ENCODE assay signal across 16 mouse cellular contexts in the genomic region with DNA sequence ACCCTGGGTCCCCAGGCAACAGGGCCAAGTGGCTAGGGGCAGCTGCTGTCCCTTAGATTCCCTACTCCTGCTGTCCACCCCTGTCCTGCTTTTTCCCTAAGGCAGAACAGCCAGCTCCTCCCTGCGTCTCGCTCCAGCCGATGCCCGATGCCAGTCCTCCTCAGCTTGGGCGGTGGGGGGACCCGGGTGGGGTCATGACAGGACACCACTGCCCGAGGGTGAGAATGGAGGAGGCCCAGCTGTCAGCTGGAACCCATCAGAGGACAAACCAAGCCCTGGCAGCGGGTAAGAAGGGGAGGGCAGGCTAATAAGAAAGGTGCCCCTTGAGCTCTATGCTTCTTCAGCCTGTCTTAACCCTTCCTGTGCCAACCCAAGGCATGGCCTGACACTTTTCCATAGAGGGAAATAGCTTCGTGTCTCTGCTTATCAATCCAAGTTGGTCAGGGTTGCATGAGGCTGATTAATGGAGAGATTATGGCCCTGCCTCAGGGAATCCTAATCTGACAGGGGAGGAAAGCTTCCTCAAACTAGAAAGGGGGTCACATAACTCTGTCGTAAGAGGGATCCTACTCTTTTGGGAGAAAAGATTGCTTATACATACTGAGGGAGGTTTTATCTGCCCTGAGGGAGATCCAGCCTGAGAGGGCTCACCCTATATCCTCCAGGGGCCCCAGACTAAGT. TPM values are rescaled to one million over a fixed set of nuclear protein-coding genes. Genes with fewer than 3 reads are reported as not detected.
DNase-seq lines count a peak whose midpoint lies in the region; ATAC-seq and TF ChIP-seq lines count a peak whose summit lies in the region.
"Had no signal": no experiment of that assay in that cellular context is flagged by ENCODE, and none has a peak within 500 bp of the region (broad histone marks: within the 10 kb centered on the region; RNA-seq: fewer than 3 reads in every experiment).

No protein-coding gene starts in this region.

- no peaks in the 10 kb centered on the region for H3K36me3 ChIP-seq in hindbrain, embryonic 13.5 days
- H3K36me3 ChIP-seq in hindbrain, embryonic 12.5 days: no peaks in the 10 kb centered on the region
- H3K36me3 ChIP-seq in lung, embryonic 14.5 days (ENCODE audit: insufficient read depth): no peaks in the 10 kb centered on the region
- no peaks in the 10 kb centered on the region for H3K36me3 ChIP-seq in limb, embryonic 10.5 days
- no peaks in the 10 kb centered on the region for H3K36me3 ChIP-seq in thymus, adult 2 months (ENCODE audit: control insufficient read depth, insufficient read depth, low read length)
- H3K36me3 ChIP-seq: forebrain, embryonic 12.5 days had no signal

- no peak for TF ChIP-seq POLR2A in thymus, adult 2 months (IDR thresholded peaks at IDR 0.05; ENCODE audit: control insufficient read depth, extremely low read depth, insufficient read depth, low read length, poor library complexity)

- H3K9me3 ChIP-seq in hindbrain, embryonic 13.5 days: no peaks in the 10 kb centered on the region
- H3K9me3 ChIP-seq in hindbrain, embryonic 12.5 days (replicated peaks): 0 out of 2 replicates have a peak, but pooled peaks cover 3% of the 10 kb centered on the region
- no peaks in the 10 kb centered on the region for H3K9me3 ChIP-seq in lung, embryonic 14.5 days (ENCODE audit: low read depth, low read length)
- H3K9me3 ChIP-seq in limb, embryonic 10.5 days (replicated peaks): no peaks in the 10 kb centered on the region
- H3K9me3 ChIP-seq: forebrain, embryonic 12.5 days had no signal

- ATAC-seq in hindbrain, embryonic 13.5 days (ENCODE audit: low FRiP score): no peak
- ATAC-seq in hindbrain, embryonic 12.5 days (ENCODE audit: low FRiP score): no peak
- no peak for ATAC-seq in lung, embryonic 14.5 days (ENCODE audit: insufficient read depth)

- no peak overlapping the region for H3K4me2 ChIP-seq in hindbrain, embryonic 13.5 days
- no peak overlapping the region for H3K4me2 ChIP-seq in hindbrain, embryonic 12.5 days (replicated peaks)
- H3K4me2 ChIP-seq in lung, embryonic 14.5 days: no peak overlapping the region
- H3K4me2 ChIP-seq: forebrain, embryonic 12.5 days had no signal

- peak overlapping the region; percentile 39; the same call in 1 of the 2 replicates for H3K9ac ChIP-seq in hindbrain, embryonic 13.5 days
- no peak overlapping the region for H3K9ac ChIP-seq in hindbrain, embryonic 12.5 days
- H3K9ac ChIP-seq in lung, embryonic 14.5 days: no peak overlapping the region
- H3K9ac ChIP-seq: forebrain, embryonic 12.5 days; liver, embryonic 14.5 days had no signal

- WGBS in hindbrain, embryonic 13.5 days: 53% methylated on average over 10 of the region's 10 CpGs
- 67% methylated on average over 10 of the region's 10 CpGs for WGBS in hindbrain, embryonic 12.5 days
- whole genome bisulfite sequencing in lung, embryonic 14.5 days: 38% methylated on average over 10 of the region's 10 CpGs
- WGBS in limb, embryonic 10.5 days: 65% methylated on average over 10 of the region's 10 CpGs
- WGBS in thymus, adult 2 months: 95% methylated on average over 10 of the region's 10 CpGs

- H3K4me1 ChIP-seq in hindbrain, embryonic 13.5 days (replicated peaks): peaks cover 23% of the 10 kb centered on the region
- H3K4me1 ChIP-seq in hindbrain, embryonic 12.5 days: peaks cover 5% of the 10 kb centered on the region; the same call in 1 of the 2 replicates
- H3K4me1 ChIP-seq in lung, embryonic 14.5 days (ENCODE audit: insufficient read depth): peaks cover 13% of the 10 kb centered on the region
- H3K4me1 ChIP-seq in limb, embryonic 10.5 days: peaks cover 64% of the 10 kb centered on the region
- H3K4me1 ChIP-seq in thymus, adult 2 months (replicated peaks; ENCODE audit: control insufficient read depth, insufficient read depth, low read length): no peaks in the 10 kb centered on the region

- no peak for TF ChIP-seq CTCF in lung, embryonic 14.5 days (IDR thresholded peaks at IDR 0.05; ENCODE audit: low read depth)
- TF ChIP-seq CTCF in thymus, adult 2 months (IDR thresholded peaks at IDR 0.05; ENCODE audit: borderline replicate concordance, control insufficient read depth, extremely low read depth, insufficient read depth, low read length, poor library complexity): no peak

- DNase-seq in adrenal gland, postnatal 14 days: peak; percentile 50
- no peak for DNase-seq in adrenal gland, adult 2 months
- DNase-seq in lung, embryonic 14.5 days: peak; percentile 36
- DNase-seq in lung, postnatal 25 days (ENCODE audit: low spot score): no peak
- no peak for DNase-seq in limb, embryonic 10.5 days (ENCODE audit: low spot score)
- DNase-seq in thymus, adult 2 months: no peak
- DNase-seq: thymus, adult 18-20 months had no signal

- H3K4me3 ChIP-seq in hindbrain, embryonic 13.5 days: no peak overlapping the region
- H3K4me3 ChIP-seq in hindbrain, embryonic 12.5 days: no peak overlapping the region
- H3K4me3 ChIP-seq in lung, embryonic 14.5 days (ENCODE audit: low read depth, low read length): no peak overlapping the region
- H3K4me3 ChIP-seq in limb, embryonic 10.5 days: no peak overlapping the region
- H3K4me3 ChIP-seq in thymus, adult 2 months (ENCODE audit: control insufficient read depth, insufficient read depth, low read length): no peak overlapping the region
- H3K4me3 ChIP-seq: forebrain, embryonic 12.5 days; myocyte had no signal

- no peaks in the 10 kb centered on the region for H3K27me3 ChIP-seq in hindbrain, embryonic 13.5 days
- H3K27me3 ChIP-seq in hindbrain, embryonic 12.5 days: no peaks in the 10 kb centered on the region
- no peaks in the 10 kb centered on the region for H3K27me3 ChIP-seq in lung, embryonic 14.5 days (ENCODE audit: insufficient read depth, low read length)
- H3K27me3 ChIP-seq in limb, embryonic 10.5 days (ENCODE audit: low read depth, poor library complexity, severe bottlenecking): peaks cover 11% of the 10 kb centered on the region; the same call in 1 of the 2 replicates
- H3K27me3 ChIP-seq in thymus, adult 2 months (ENCODE audit: control insufficient read depth, insufficient read depth, low read length): no peaks in the 10 kb centered on the region

- H3K27ac ChIP-seq in hindbrain, embryonic 13.5 days: no peak overlapping the region
- no peak overlapping the region for H3K27ac ChIP-seq in hindbrain, embryonic 12.5 days
- H3K27ac ChIP-seq in lung, embryonic 14.5 days (ENCODE audit: low read depth): no peak overlapping the region
- H3K27ac ChIP-seq in limb, embryonic 10.5 days: peak overlapping the region; percentile 76
- no peak overlapping the region for H3K27ac ChIP-seq in thymus, adult 2 months (ENCODE audit: control insufficient read depth, insufficient read depth, low read length)
- H3K27ac ChIP-seq: forebrain, embryonic 12.5 days; liver, embryonic 14.5 days had no signal

RNA-seq across cellular contexts. Expression of gene 1600014C23Rik, which starts 27.5 kb away (rescaled TPM):
- not detected in 2 replicates for total RNA-seq in adrenal gland, postnatal 14 days (2021)
- total RNA-seq in adrenal gland, adult 2 months (2021): not detected
- polyA plus RNA-seq in adrenal gland, adult 2 months (2012; rRNA removed): not detected in 2 replicates
- polyA plus RNA-seq in hindbrain, embryonic 13.5 days (2015; fragmentation: Nextera tagmentation; extraction: Ambion mirVana): not detected in 2 replicates
- not detected in 2 replicates for polyA plus RNA-seq in hindbrain, embryonic 12.5 days (2016; fragmentation: Nextera tagmentation; extraction: Ambion mirVana)
- not detected in 2 replicates for polyA plus RNA-seq in lung, embryonic 14.5 days (2014; fragmentation: Nextera tagmentation; extraction: Ambion mirVana)
- 0.33 TPM in 1 of 2 replicates, not detected in the other for polyA plus RNA-seq in limb, embryonic 10.5 days (2016; fragmentation: Nextera tagmentation; extraction: Ambion mirVana)
- not detected in 2 replicates for polyA plus RNA-seq in thymus, adult 2 months (2012; rRNA removed)
- total RNA-seq: adrenal gland, adult 18-20 months had no signal
- polyA plus RNA-seq: embryonic facial prominence, embryonic 14.5 days; large intestine, adult 2 months; liver, embryonic 14.5 days; spleen, adult 2 months had no signal

Comparison
In these comparisons a context has a peak if more than half of its experiments do, and no peak if none do; other contexts are left out.
1. DNase-seq: peak in adrenal gland, postnatal 14 days (single experiment) and lung, embryonic 14.5 days (single experiment); none in adrenal gland, adult 2 months (single experiment), lung, postnatal 25 days (single experiment), limb, embryonic 10.5 days (single experiment) and thymus, adult 2 months (single experiment).